Mouse (Mus musculus): ENCODE measurements around the gene Atp2a2.

GRCm38 (mm10) chr5:122493035-122493434, 9.0 kb downstream of the Atp2a2 start:
- TF ChIP-seq CTCF (IDR thresholded peaks at IDR 0.05; ENCODE audit: low read depth): no peak
- no peak for TF ChIP-seq EP300 (IDR thresholded peaks at IDR 0.05; ENCODE audit: low read depth)
